Mouse (Mus musculus): ENCODE measurements at regions not wholly inside any gene's neighbourhood (a gene's known extent, or its start where the extent isn't known, plus 50 kb on each side); places are given as distances from the start of the nearest gene placed in this dataset.

- DNase-seq = no peak
Observed at GRCm38 (mm10) chr13:44252496-44252895, 467.9 kb downstream of the Cd83 start.

- DNase-seq = peak; percentile 93
Observed at GRCm38 (mm10) chr13:44258422-44258821, 470.9 kb upstream of the Jarid2 start.

- DNase-seq = peak; percentile 98
Observed at GRCm38 (mm10) chr13:44260039-44260438, 469.2 kb upstream of the Jarid2 start.

- DNase-seq = peak; percentile 99
Observed at GRCm38 (mm10) chr13:44260637-44261333, 468.5 kb upstream of the Jarid2 start.

- DNase-seq = peak; percentile 25
Observed at GRCm38 (mm10) chr13:44272746-44273524, 456.3 kb upstream of the Jarid2 start.

GRCm38 (mm10) chr13:44277952-44278351, 451.3 kb upstream of the Jarid2 start:
- DNase-seq = peak; percentile 64

- DNase-seq = peak; percentile 74
Observed at GRCm38 (mm10) chr13:44279036-44279435, 450.2 kb upstream of the Jarid2 start.

GRCm38 (mm10) chr13:44280296-44280695, 449.0 kb upstream of the Jarid2 start:
- peak; percentile 87 for DNase-seq

GRCm38 (mm10) chr13:44281796-44282195, 447.5 kb upstream of the Jarid2 start:
- peak; percentile 87 for DNase-seq

- DNase-seq = peak; percentile 44
Observed at GRCm38 (mm10) chr13:44282306-44282705, 447.0 kb upstream of the Jarid2 start.

GRCm38 (mm10) chr13:44282731-44283571, 446.3 kb upstream of the Jarid2 start:
- DNase-seq = peak; percentile 93

GRCm38 (mm10) chr13:44285881-44286280, 443.4 kb upstream of the Jarid2 start:
- peak; percentile 86 for DNase-seq

GRCm38 (mm10) chr13:44290199-44290598, 439.1 kb upstream of the Jarid2 start:
- peak; percentile 19 for DNase-seq

GRCm38 (mm10) chr13:44292476-44293056, 436.7 kb upstream of the Jarid2 start:
- peak; percentile 93 for DNase-seq

- DNase-seq = peak; percentile 98
Observed at GRCm38 (mm10) chr13:44293736-44294416, 435.4 kb upstream of the Jarid2 start.

GRCm38 (mm10) chr13:44295621-44296020, 433.7 kb upstream of the Jarid2 start:
- DNase-seq = no peak

- no peak for DNase-seq
Observed at GRCm38 (mm10) chr13:44300611-44301010, 428.7 kb upstream of the Jarid2 start.

GRCm38 (mm10) chr13:44301215-44301614, 428.1 kb upstream of the Jarid2 start:
- peak; percentile 72 for DNase-seq

GRCm38 (mm10) chr13:44301936-44302335, 427.3 kb upstream of the Jarid2 start:
- DNase-seq = peak; percentile 98

GRCm38 (mm10) chr13:44305134-44305991, 423.9 kb upstream of the Jarid2 start:
- DNase-seq = peak; percentile 95

All from heart, adult 11 months (tissue).